Mouse (Mus musculus): ENCODE measurements at regions not wholly inside any gene's neighbourhood (a gene's known extent, or its start where the extent isn't known, plus 50 kb on each side); places are given as distances from the start of the nearest gene placed in this dataset.

DNA sequence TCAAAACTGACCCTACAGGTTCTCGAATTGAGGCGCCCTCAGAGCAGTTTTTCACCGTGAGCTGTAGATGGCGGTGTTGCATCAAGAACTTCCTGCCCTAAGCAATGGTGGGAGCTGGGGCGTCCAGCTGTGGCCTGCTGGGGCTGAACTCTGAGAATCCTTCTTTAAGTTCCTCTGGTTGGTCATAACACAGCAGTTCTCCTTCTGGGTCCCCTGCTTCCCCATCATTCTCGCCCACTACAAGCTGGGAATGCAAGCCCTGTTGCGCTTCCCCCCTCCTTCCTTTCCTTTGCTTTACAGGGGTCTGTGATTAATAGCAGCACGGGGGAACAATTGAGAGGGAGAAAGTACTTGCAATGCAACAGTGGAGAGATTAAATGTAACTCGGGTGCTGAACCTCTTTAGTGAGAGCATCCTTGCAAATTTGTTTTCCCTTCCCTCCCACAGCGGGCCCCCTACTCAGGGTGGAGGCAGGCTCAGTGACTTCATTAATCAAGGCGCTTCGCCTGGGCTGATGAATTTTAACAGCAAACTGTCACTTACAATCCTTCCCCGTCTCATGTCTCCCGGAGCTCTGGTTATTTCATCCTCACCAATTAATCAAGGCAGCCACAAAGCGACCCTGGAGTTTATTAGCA, 794.3 kb upstream of the Api5 start:
- DNase-seq (ENCODE audit: low spot score), result peak; percentile 62

DNA sequence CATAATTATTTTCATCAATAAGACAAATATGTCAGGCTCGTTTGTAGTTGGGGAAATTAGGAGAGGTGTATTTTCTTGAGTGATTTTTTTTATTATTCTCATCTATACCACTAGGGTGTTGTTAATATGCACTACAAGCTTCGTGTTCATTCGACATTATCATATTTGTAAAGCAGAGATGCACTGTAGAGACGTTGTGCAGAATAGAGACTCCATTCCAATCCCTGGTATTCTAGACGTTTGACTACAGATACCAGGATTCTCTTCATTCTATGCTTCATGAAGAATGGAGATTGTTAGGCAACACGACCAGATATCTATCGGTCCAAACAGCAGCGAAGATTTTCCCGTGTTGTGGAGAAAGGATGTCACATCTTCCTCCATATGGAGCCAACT, 793.8 kb upstream of the Api5 start:
- DNase-seq (ENCODE audit: low spot score), result no peak

DNA sequence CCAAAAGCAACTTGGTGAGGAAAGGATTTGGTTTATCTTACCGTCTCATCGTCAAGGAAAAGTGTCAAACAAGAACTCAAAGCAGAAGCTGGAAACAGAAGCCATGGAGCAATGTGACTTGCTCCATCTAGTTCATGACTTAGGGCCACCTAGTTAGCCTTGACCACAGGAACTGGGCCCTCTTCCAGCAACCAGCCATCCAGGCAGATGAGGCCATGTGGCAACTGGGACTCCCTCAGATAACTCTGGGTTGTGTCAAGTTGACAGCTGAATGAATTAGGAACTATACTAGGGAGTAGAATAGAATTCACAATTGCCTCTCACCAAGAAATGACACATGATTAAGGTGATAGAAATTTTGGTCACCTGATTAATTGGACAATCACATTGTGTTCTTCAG, 791.5 kb upstream of the Api5 start:
- peak; percentile 43 for DNase-seq (ENCODE audit: low spot score)

DNA sequence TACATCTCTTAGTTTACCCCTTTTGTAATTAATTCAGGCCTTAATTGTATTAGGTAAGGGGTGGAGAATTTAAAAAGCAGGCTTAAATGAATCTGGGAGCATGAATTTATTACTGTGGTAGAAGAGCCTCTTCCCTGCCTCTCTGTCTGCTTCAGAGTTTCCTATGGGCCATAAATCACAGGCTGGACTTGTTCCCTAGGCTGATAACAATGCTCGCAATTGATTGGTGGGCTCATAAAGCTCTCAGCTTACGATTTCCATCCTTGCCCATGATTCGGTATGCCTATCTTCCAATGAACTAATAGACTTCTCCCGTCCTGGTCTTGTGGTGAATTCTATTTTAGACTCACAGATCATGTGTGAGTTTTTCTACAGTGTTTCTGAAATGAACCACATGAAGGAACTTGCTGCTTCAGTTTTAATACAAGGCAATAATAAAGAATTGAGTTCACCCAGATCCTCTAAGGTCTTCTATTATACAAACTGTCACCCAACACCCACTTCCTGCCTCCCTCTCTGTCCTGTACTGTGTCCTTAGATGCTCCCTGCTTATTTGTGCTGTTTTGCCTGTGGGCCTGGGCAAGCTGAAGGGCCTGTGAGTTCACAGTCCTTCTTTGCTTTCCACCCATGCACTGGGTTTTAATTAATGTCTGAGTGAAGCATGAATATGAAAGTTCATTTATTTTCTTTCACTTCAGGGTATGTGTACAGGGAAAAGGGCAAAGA, 772.4 kb upstream of the Api5 start:
- DNase-seq (ENCODE audit: low spot score), result no peak

All from adipocyte (in vitro differentiated cells).